Mouse (Mus musculus) frontal cortex, postnatal 36 days (tissue): Measurements from ENCODE around the gene Mup18.
"Not testable (repeated sequence)": the region's sequence is repeated elsewhere in the genome, so short reads cannot be mapped to it uniquely, and the experiment has no call there.

Source experiments
- DNase-seq, 2 experiments: peaks; one replicate each; pipeline ENCODE4 v3.0.0; 2022; ENCODE audit warnings: low spot score in 2 of 2

The Mup18 gene

GRCm38 (mm10) chr4:61674036-61674435 lies at the start of gene Mup18:
Mup18 (minus strand) TSS chr4:61674136.
- DNase-seq = not testable (repeated sequence)

DNA sequence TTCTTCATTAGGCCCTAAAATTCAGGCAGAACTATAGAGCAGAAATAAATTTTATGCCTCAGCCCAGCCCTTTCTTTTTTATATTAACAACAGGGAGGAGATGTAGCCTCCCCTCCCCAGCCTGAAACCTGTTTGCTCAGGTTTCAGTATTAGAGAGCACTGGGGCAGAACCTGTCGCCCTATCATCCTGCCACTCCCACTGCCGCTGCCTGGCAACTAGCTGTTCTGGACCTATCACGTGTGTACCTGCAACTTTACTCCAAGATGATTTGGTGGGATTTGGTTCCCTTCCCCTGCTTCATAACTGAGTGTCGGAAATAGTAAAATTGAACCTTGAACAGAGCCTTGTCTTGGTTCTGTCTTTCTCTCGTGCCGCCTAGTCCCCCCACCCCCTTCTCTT lies 40.4 kb upstream of the Mup18 start:
- not testable (repeated sequence) for DNase-seq
